Mouse (Mus musculus) intestine, embryonic 16.5 days (tissue): ENCODE measurements around the gene Rpl19. TPM values are rescaled to one million over a fixed set of nuclear protein-coding genes. Genes with fewer than 3 reads are reported as not detected.

ENCODE experiments used
- ATAC-seq: fragments of 200-750 bp; cut with Nextera tagmentation; 2 replicates; pipeline ENCODE4 v1.8.0; 2017; ENCODE audit warnings: moderate TSS enrichment, moderate library complexity
- H3K27ac ChIP-seq: fragments of 300-500 bp; sonication (generic); 2 replicates; pipeline ENCODE4 v1.5.1; 2014; ENCODE audit warnings: mild to moderate bottlenecking, low read length
- H3K27me3 ChIP-seq: fragments of 300-500 bp; sonication (generic); replicated peaks from 2 replicates; pipeline ENCODE4 v1.6.1; 2014; ENCODE audit warnings: low read length, control low read depth, mixed read lengths; ENCODE audit not compliant: control insufficient read depth, insufficient read depth
- H3K36me3 ChIP-seq: fragments of 300-500 bp; sonication (generic); 2 replicates; pipeline ENCODE4 v1.6.1; 2014; ENCODE audit warnings: low read length, control low read depth; ENCODE audit not compliant: control insufficient read depth, insufficient read depth
- H3K4me1 ChIP-seq: fragments of 300-500 bp; sonication (generic); 2 replicates; pipeline ENCODE4 v1.6.1; 2014; ENCODE audit warnings: low read length, control low read depth, mixed read lengths; ENCODE audit not compliant: control insufficient read depth, insufficient read depth
- H3K4me2 ChIP-seq: fragments of 300-500 bp; sonication (generic); 2 replicates; pipeline ENCODE4 v1.6.1; 2014; ENCODE audit warnings: low read depth, low read length, control low read depth
- H3K4me3 ChIP-seq: fragments of 300-500 bp; sonication (generic); 2 replicates; pipeline ENCODE4 v1.5.1; 2014; ENCODE audit warnings: mild to moderate bottlenecking, low read length
- H3K9ac ChIP-seq: fragments of 300-500 bp; sonication (generic); 2 replicates; pipeline ENCODE4 v1.6.1; 2014; ENCODE audit warnings: low read depth, low read length
- H3K9me3 ChIP-seq: fragments of 300-500 bp; sonication (generic); 2 replicates; pipeline ENCODE4 v1.6.1; 2016; ENCODE audit warnings: low read length, control low read depth; ENCODE audit not compliant: control insufficient read depth
- WGBS: fragments of 180-500 bp; shearing (Covaris S2); extraction: QIAGEN DNeasy Blood & Tissue Kit; methylation state at CpG from one replicate; pipeline ENCODE4 v1.1.7; 2014; 5-methylcytosine and 5-hydroxymethylcytosine counted together
- microRNA-seq: library from miRNA; unstranded; fragments of <30 nt; microRNA quantifications from one replicate; pipeline ENCODE4, GENCODE M21; 2016
- polyA plus RNA-seq: library from polyadenylated mRNA; unstranded; fragments of >200 nt; fragmentation: Nextera tagmentation; extraction: Ambion mirVana; gene quantifications from 2 replicates; pipeline ENCODE4 v1.2.1, GENCODE M21; 2015

The Rpl19 gene
- polyA plus RNA-seq, 1 experiment from 2014 or later: 1,058 TPM

GRCm38 (mm10) chr11:98075195-98075808, 48.8 kb downstream of the Rpl19 start:
- Histone ChIP-seq H3K4me3 (no peak overlapping the region), H3K27ac (no peak overlapping the region), H3K4me2 (no peak overlapping the region), H3K9ac (peak overlapping the region; percentile 53), H3K27me3 (no peaks in the 10 kb centered on the region), H3K4me1 (peaks cover 6% of the 10 kb centered on the region; the same call in 1 of the 2 replicates), H3K36me3 (no peaks in the 10 kb centered on the region), H3K9me3 (no peaks in the 10 kb centered on the region)
- ATAC-seq: 0 out of 2 replicates have a peak, but pooled peaks have one; percentile 28
- WGBS: 19% methylated on average over 13 of the region's 13 CpGs

- no peaks in the 10 kb centered on the region for H3K27me3 ChIP-seq
- H3K4me2 ChIP-seq: no peak overlapping the region
- ATAC-seq: no peak
- no peak overlapping the region for H3K9ac ChIP-seq
- no peaks in the 10 kb centered on the region for H3K36me3 ChIP-seq
- H3K27ac ChIP-seq: no peak overlapping the region
- H3K4me1 ChIP-seq: peaks cover 6% of the 10 kb centered on the region; the same call in 1 of the 2 replicates
- H3K4me3 ChIP-seq: no peak overlapping the region
- 76% methylated on average over 8 of the region's 8 CpGs for WGBS
- H3K9me3 ChIP-seq: no peaks in the 10 kb centered on the region
These were observed 50.6 kb downstream of the Rpl19 start for GRCm38 (mm10) chr11:98077086-98077485.

Small RNA genes lying within 50 kb of the gene (microRNA-seq; reads per million reads assigned to microRNA genes)
- gene Gm27597: not detected

Other genes with a start within 250 kb of the Rpl19 start
- gene Rpl23, start 244.3 kb upstream of the Rpl19 start, polyA plus RNA-seq: 466 and 491 TPM in 2 replicates
- 141 and 148 TPM in 2 replicates for gene Lasp1, start 227.7 kb upstream of the Rpl19 start, polyA plus RNA-seq
- 4.1 TPM in 2 replicates for gene B230217C12Rik, start 185.9 kb upstream of the Rpl19 start, polyA plus RNA-seq
- gene Fbxo47, start 142.6 kb upstream of the Rpl19 start, polyA plus RNA-seq: 0.26 and 0.78 TPM in 2 replicates
- gene Plxdc1, start 40.3 kb upstream of the Rpl19 start, polyA plus RNA-seq: 0.34 and 0.65 TPM in 2 replicates
- 9.0 and 9.9 TPM in 2 replicates for gene Arl5c, start 30.5 kb upstream of the Rpl19 start, polyA plus RNA-seq
- 5.1 TPM in 2 replicates for gene Cacnb1, start 3.7 kb upstream of the Rpl19 start, polyA plus RNA-seq
- 0.29 TPM in 2 replicates for gene Stac2, start 26.8 kb downstream of the Rpl19 start, polyA plus RNA-seq
- 12.8 TPM in 2 replicates for gene Fbxl20, start 123.7 kb downstream of the Rpl19 start, polyA plus RNA-seq
- gene Med1, start 166.6 kb downstream of the Rpl19 start, polyA plus RNA-seq: 50.3 and 52.4 TPM in 2 replicates
- 6.2 and 6.5 TPM in 2 replicates for gene Cdk12, start 176.3 kb downstream of the Rpl19 start, polyA plus RNA-seq